Mouse (Mus musculus) limb, embryonic 11.5 days (tissue): Measurements from ENCODE around the gene Pipox. TPM values are rescaled to one million over a fixed set of nuclear protein-coding genes. Genes with fewer than 3 reads are reported as not detected.

ENCODE experiments used
- ATAC-seq: fragments of 200-750 bp; cut with Nextera tagmentation; 2 replicates; pipeline ENCODE4 v1.8.0; 2017; ENCODE audit warnings: low read depth; ENCODE audit not compliant: insufficient number of reproducible peaks, low FRiP score, low TSS enrichment
- DNase-seq: peaks from one replicate; pipeline ENCODE4 v3.0.0-alpha.2; 2015; ENCODE audit warnings: low spot score
- H3K27ac ChIP-seq: fragments of 300-500 bp; sonication (generic); replicated peaks from 2 replicates; pipeline ENCODE4 v1.5.1; 2014; ENCODE audit warnings: low read depth, mild to moderate bottlenecking, low read length
- H3K27me3 ChIP-seq: fragments of 300-500 bp; sonication (generic); 2 replicates; pipeline ENCODE4 v1.6.1; 2014; ENCODE audit warnings: mild to moderate bottlenecking, low read length, mixed read lengths; ENCODE audit not compliant: control insufficient read depth, insufficient read depth
- H3K36me3 ChIP-seq: fragments of 300-500 bp; sonication (generic); 2 replicates; pipeline ENCODE4 v1.6.1; 2014; ENCODE audit warnings: mild to moderate bottlenecking, low read length, moderate library complexity, mixed read lengths; ENCODE audit not compliant: control insufficient read depth, insufficient read depth
- H3K4me1 ChIP-seq: fragments of 300-500 bp; sonication (generic); 2 replicates; pipeline ENCODE4 v1.6.1; 2014; ENCODE audit warnings: low read length, mixed read lengths; ENCODE audit not compliant: control insufficient read depth, insufficient read depth
- H3K4me2 ChIP-seq: fragments of 300-500 bp; sonication (generic); 2 replicates; pipeline ENCODE4 v1.6.1; 2014; ENCODE audit warnings: low read depth, mild to moderate bottlenecking, moderate library complexity; ENCODE audit not compliant: severe bottlenecking
- H3K4me3 ChIP-seq: fragments of 300-500 bp; sonication (generic); 2 replicates; pipeline ENCODE4 v1.5.1; 2014; ENCODE audit warnings: low read depth, low read length
- H3K9ac ChIP-seq: fragments of 300-500 bp; sonication (generic); 2 replicates; pipeline ENCODE4 v1.6.1; 2014; ENCODE audit warnings: mild to moderate bottlenecking, low read length
- H3K9me3 ChIP-seq: fragments of 300-500 bp; sonication (generic); 2 replicates; pipeline ENCODE4 v1.6.1; 2016; ENCODE audit warnings: low read length; ENCODE audit not compliant: control insufficient read depth
- WGBS: fragments of 180-500 bp; shearing (Covaris S2); extraction: QIAGEN DNeasy Blood & Tissue Kit; methylation state at CpG from one replicate; pipeline ENCODE4 v1.1.7; 2014; 5-methylcytosine and 5-hydroxymethylcytosine counted together
- polyA plus RNA-seq: library from polyadenylated mRNA; unstranded; fragments of >200 nt; fragmentation: Nextera tagmentation; extraction: Ambion mirVana; gene quantifications from 2 replicates; pipeline ENCODE4 v1.2.1, GENCODE M21; 2014

The Pipox gene
- polyA plus RNA-seq, 1 experiment from 2014 or later, result 0.72 TPM

DNA sequence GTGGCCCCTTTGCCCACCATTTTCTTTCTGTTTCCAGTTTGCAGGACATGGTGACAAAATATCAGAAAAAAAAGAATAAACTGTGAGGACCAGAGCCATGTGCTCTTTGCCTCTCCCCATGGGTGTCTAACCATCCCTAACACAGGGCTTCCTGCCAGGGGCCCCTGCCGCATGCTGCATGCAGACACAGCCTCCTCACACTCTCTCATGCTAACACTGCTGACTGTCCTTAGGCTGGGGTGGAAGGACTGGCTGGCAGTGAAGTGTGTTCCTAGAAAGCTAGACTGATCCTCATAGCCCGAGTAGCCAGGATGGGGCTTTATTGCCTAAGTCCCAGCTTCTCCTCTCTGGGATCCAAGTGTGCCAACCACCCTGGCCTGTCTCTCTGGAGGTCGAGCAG, 39.3 kb downstream of the Pipox start:
- DNase-seq (no peak), ATAC-seq (no peak)
- peaks cover 5% of the 10 kb centered on the region for H3K36me3 ChIP-seq
- no peak overlapping the region for H3K27ac ChIP-seq
- no peaks in the 10 kb centered on the region for H3K9me3 ChIP-seq
- H3K27me3 ChIP-seq, result peaks cover 23% of the 10 kb centered on the region
- no peak overlapping the region for H3K9ac ChIP-seq
- H3K4me3 ChIP-seq, result no peak overlapping the region
- no peak overlapping the region for H3K4me2 ChIP-seq
- H3K4me1 ChIP-seq, result peaks cover 11% of the 10 kb centered on the region
- 63% methylated on average over 3 of the region's 3 CpGs for WGBS

DNA sequence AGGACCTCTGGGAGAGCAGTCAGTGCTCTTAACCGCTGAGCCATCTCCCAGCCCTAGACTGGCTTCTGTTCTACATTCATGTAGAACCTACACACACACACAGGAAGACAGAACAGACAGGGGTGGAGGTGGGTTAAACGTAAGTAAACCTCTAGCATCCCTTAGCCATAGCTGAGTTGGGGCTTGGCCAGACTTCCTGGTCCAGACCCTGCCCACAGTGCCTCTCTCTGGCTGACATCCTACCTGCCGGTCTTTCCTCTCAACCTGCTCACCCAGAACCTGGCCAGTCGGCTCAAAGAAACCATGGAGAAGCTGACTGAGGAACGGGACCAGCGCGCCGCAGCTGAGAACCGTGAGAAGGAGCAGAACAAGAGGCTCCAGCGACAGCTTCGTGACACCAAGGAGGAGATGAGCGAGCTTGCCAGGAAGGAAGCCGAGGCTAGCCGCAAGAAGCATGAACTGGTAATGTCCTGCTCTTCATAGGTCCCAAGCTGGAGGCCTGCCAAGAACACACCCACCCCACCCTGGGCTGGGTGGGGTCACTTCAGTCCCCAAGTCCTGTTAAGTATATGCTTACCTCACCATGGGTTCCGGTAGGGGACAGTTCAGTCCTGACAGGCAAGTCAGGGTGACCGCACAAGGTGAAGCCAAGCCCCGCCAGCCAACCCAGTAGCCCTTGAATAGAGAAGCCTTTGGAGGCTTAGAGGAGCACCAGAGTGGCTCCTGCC, 40.8 kb downstream of the Pipox start:
- DNase-seq, result no peak
- Histone ChIP-seq H3K4me1 (peaks cover 11% of the 10 kb centered on the region), H3K4me3 (no peak overlapping the region), H3K9me3 (no peaks in the 10 kb centered on the region), H3K4me2 (no peak overlapping the region), H3K36me3 (peaks cover 5% of the 10 kb centered on the region), H3K27me3 (peaks cover 10% of the 10 kb centered on the region; the same call in 1 of the 2 replicates), H3K27ac (no peak overlapping the region), H3K9ac (no peak overlapping the region)
- WGBS, result 90% methylated on average over 17 of the region's 17 CpGs
- ATAC-seq, result no peak

DNA sequence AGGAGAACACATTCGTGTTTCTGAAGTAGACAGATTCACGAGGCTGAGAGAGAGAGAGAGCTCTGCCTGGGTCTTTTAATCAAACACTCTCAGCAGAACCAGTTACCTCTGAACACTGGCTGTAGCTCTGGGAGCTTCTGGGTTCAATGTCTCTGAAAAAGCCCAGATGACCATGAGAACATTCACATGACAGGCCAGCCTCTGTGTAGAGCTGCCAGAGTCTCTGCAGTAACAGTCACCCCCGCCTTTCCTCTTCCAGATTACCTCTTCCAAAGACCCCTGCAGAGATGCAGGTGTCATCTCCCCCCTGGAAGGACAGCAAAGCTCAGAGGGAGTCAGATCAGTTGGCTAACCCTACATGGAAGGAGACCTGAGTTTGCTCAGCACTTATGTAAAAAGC, 41.7 kb downstream of the Pipox start:
- no peak overlapping the region for H3K4me3 ChIP-seq
- ATAC-seq (no peak), DNase-seq (no peak)
- no peak overlapping the region for H3K27ac ChIP-seq
- WGBS, result 54% methylated on average over 3 of the region's 3 CpGs
- H3K27me3 ChIP-seq, result 0 out of 2 replicates have a peak, but pooled peaks cover 9% of the 10 kb centered on the region
- H3K9me3 ChIP-seq, result no peaks in the 10 kb centered on the region
- H3K4me2 ChIP-seq, result no peak overlapping the region
- no peak overlapping the region for H3K9ac ChIP-seq
- H3K36me3 ChIP-seq, result peaks cover 12% of the 10 kb centered on the region
- peaks cover 11% of the 10 kb centered on the region for H3K4me1 ChIP-seq

DNA sequence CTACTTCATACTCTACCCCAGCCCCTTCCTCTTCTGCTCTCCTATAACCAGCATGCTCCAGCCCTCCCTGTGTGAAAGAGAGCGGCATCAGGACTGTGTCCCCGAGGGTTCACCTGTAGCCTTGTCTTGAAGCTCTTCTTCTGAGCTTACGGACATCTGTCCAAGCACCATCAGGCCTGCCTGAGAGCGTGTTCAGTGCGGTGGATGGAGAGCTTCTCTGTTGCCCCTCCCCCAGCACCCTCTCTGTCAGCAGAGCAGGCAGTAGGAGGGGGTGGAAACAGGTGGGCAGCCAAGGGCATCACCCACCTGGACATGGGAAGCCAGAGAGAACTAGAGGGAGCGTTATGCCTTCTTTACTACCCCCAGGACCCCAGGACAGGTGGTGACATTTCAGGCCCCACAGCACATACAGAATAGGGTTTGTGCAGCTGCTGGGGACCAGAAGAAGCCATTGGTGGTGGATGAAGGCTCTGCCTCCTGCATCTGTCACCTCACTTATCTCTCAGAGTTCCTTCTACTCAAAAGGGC, 42.3 kb downstream of the Pipox start:
- Histone ChIP-seq H3K4me2 (no peak overlapping the region), H3K36me3 (peaks cover 12% of the 10 kb centered on the region), H3K27ac (no peak overlapping the region), H3K27me3 (0 out of 2 replicates have a peak, but pooled peaks cover 9% of the 10 kb centered on the region), H3K4me3 (no peak overlapping the region), H3K4me1 (peaks cover 11% of the 10 kb centered on the region), H3K9ac (no peak overlapping the region), H3K9me3 (no peaks in the 10 kb centered on the region)
- ATAC-seq, result no peak
- 80% methylated on average over 6 of the region's 6 CpGs for WGBS
- DNase-seq, result no peak

DNA sequence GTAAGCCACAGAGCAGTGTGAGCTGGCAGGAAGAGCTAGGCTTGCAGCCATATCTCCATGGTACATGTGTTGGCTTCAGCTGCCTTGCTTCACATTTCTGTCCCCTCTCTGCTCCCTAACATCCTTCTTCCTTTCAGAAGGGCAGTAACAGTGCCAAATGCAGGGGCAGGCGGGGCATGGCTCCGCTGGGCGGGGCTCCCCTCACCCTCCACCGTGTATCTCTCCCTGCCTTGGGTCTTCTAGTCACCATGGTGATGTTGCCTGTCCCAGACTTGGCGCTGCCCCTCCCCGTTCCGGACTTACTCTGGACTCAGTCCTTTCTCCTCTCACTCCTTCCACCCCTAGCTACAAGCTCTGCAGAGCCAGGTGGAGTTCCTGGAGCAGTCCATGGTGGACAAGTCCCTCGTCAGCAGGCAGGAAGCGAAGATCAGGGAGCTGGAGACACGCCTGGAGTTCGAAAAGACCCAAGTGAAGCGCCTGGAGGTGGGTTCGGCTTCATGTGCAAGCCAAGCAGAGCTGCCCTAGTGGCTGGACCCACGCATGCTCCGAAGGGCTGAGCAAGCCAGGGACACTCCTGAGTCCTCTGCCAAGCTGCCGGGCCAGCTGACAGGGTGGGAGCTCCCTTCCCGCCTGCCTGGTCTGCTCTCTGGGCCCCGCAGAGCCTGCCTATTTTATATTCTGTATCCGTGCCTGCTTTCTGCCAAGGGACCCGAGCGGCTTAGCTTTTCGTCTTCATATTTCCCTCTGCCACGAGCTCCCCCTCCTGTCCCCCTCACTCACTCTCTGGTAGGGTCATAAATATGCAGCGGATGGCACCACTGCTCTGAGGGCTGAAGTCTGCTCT, 43.3 kb downstream of the Pipox start:
- WGBS, result 46% methylated on average over 24 of the region's 24 CpGs
- Histone ChIP-seq H3K4me3 (no peak overlapping the region), H3K27ac (no peak overlapping the region), H3K4me1 (peaks cover 11% of the 10 kb centered on the region), H3K4me2 (no peak overlapping the region), H3K9ac (no peak overlapping the region), H3K27me3 (0 out of 2 replicates have a peak, but pooled peaks cover 9% of the 10 kb centered on the region), H3K36me3 (peaks cover 16% of the 10 kb centered on the region), H3K9me3 (no peaks in the 10 kb centered on the region)
- DNase-seq (no peak), ATAC-seq (no peak)

DNA sequence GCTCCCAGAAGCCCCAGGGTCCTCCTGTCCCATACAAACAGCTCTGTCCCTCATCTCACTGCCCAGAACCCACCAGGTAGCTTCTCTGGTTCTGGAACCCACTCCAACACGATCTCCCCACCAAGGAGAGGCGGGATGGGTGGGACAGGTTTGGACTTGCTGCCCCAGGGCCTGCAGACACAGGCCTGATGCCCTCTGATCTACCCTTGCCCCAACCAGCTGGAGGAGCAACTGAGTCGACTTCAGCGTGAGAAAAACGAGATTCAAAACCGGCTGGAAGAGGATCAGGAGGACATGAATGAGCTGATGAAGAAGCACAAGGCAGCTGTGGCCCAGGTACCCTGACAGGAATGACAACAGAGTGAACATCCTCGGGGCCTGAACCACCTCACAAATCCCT, 44.7 kb downstream of the Pipox start:
- H3K4me3 ChIP-seq, result no peak overlapping the region
- 70% methylated on average over 7 of the region's 7 CpGs for WGBS
- 0 out of 2 replicates have a peak, but pooled peaks cover 3% of the 10 kb centered on the region for H3K27me3 ChIP-seq
- H3K4me1 ChIP-seq, result peaks cover 4% of the 10 kb centered on the region; the same call in 1 of the 2 replicates
- H3K27ac ChIP-seq, result no peak overlapping the region
- no peaks in the 10 kb centered on the region for H3K9me3 ChIP-seq
- no peak overlapping the region for H3K9ac ChIP-seq
- DNase-seq (no peak), ATAC-seq (no peak)
- no peak overlapping the region for H3K4me2 ChIP-seq
- H3K36me3 ChIP-seq, result peaks cover 21% of the 10 kb centered on the region

DNA sequence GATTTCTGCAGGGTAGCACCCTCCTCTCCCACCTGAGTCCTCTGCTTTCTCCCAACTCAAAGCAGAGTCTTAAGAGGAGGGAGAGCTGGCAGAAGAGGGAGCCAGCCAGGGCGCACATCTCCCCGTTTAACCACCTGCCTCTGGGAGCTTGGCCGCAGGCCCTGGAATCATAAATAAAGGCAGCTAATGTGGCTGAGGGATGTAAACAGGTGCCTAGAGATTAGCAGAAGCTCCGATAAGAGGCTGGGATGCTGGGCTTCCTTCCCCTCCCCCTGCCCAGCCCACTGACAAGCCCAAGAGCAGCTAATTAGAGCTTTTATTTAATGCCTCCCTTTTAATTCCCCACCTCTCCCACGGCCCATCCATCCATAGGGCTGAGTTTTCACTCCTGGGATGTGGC, 45.8 kb downstream of the Pipox start:
- DNase-seq, result no peak

DNA sequence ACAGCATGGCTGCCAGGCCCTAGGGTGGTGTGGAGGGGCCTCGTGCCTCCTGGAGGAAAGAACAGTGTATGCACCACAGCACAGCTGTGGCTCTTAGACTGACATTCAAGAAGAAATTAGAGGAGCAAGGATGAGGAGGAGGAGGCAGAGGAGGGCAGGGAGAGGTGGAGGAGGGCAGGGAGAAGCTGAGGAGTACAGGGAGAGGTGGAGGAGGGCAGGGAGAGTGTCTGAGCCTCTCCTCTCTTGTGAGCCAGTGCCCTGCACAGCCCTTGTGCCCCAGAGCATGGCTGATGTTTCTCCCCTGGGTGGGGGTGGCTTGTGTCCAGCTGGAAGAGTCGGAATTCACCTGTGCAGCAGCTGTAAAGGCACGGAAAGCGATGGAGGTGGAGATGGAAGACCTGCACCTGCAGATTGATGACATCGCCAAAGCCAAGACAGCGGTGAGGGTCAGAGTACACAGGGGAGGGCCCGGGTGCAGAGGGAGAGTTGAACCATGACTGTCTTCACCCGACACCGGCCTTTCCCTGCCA, 46.2 kb downstream of the Pipox start:
- 0 out of 2 replicates have a peak, but pooled peaks cover 3% of the 10 kb centered on the region for H3K27me3 ChIP-seq
- WGBS, result 53% methylated on average over 9 of the region's 9 CpGs
- H3K9ac ChIP-seq, result no peak overlapping the region
- no peak overlapping the region for H3K4me3 ChIP-seq
- H3K4me1 ChIP-seq, result peaks cover 9% of the 10 kb centered on the region; the same call in 1 of the 2 replicates
- DNase-seq, result no peak
- no peak overlapping the region for H3K4me2 ChIP-seq
- H3K9me3 ChIP-seq, result no peaks in the 10 kb centered on the region
- no peak overlapping the region for H3K27ac ChIP-seq
- H3K36me3 ChIP-seq, result peaks cover 25% of the 10 kb centered on the region
- no peak for ATAC-seq

More for the DNA sequence above, 45.8 kb downstream of the Pipox start:
- Histone ChIP-seq H3K36me3 (peaks cover 23% of the 10 kb centered on the region), H3K4me1 (peaks cover 9% of the 10 kb centered on the region; the same call in 1 of the 2 replicates), H3K9me3 (no peaks in the 10 kb centered on the region), H3K27ac (no peak overlapping the region), H3K4me2 (no peak overlapping the region), H3K27me3 (0 out of 2 replicates have a peak, but pooled peaks cover 3% of the 10 kb centered on the region), H3K4me3 (no peak overlapping the region), H3K9ac (no peak overlapping the region)
- no peak for ATAC-seq
- WGBS, result 29% methylated on average over 5 of the region's 5 CpGs
